Mouse (Mus musculus) monocyte, adult 5-6 weeks (primary cell): Measurements from ENCODE around the gene Gm13941. TPM values are rescaled to one million over a fixed set of nuclear protein-coding genes. Genes with fewer than 3 reads are reported as not detected.

ENCODE experiments used
- ATAC-seq: fragments of 153-309, 156-312 bp; replicated peaks from 2 replicates; pipeline ENCODE4 v1.8.0; 2017; ENCODE audit warnings: mild to moderate bottlenecking; ENCODE audit not compliant: low TSS enrichment, insufficient number of reproducible peaks, severe bottlenecking, poor library complexity, low FRiP score
- total RNA-seq: library from RNA; stranded (forward); fragments of 200-1000, 200-491, 200-594 nt; gene quantifications from 3 replicates; pipeline ENCODE4 v1.2.3, GENCODE M21; 2017

The Gm13941 gene
- total RNA-seq, result 4.3 TPM in 1 of 3 replicates, not detected in the others

DNA sequence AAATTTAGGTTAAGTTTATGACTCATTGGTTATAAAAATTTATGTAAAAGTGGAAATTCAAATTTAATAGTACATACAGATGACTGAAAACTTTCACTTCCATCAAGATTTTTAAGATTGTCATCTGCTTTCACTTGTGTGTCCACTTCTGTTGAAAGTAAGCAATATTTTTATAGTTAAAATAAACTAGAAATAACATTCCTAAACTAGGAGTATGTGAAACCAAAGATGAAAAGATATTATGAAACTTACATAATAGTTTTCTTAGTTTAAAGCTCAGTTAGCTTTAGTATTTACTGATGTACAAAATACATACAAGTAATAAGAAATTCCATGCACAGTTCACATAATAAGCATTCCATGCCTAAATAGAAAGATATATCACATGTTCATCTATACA, at the start of gene Gm13941:
Gene Gm13941, minus strand, starts transcription at position 101 of the 400 bp plus-strand sequence.
- ATAC-seq, result no peak

DNA sequence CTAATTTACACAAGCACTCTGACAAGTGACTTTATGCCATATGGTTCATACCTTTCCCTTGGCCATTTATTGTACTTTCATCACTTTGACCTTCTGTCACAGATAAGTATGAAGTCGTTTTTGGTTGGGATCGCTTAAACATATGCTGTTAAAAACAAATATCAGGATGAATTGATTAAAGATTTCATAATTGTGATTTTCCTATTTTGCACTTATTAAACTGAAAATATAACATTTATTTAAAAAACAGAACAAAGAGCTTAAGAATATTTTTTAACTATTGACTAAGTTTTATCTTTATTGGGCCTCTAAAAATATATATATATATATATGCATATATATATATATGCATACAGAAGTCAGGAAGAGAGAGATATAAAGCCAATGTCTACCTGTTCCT, 47.1 kb upstream of the Gm13941 start, which contains the start of gene Gm15130:
Gene Gm15130, minus strand, starts transcription at position 101 of the 400 bp plus-strand sequence.
- no peak for ATAC-seq

DNA sequence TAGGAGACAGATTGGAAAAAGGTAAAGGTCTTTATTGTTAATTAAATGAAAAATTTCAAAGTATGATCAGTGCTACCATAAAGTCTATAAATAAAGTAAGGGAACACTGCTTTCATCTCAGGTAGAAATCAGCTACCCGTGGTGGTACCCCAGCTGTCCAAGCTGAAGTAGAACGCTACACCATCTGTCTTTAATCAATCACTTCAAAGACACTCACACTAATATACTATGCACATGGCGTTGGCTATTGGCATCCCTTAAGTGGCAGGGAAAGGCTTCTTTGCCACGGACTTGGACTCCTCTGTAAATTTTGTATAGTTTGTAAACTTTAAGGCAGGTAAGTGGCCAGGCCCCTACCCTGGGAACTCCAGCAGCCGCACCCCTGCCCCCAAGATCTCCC, 30.0 kb upstream of the Gm13941 start:
- no peak for ATAC-seq

DNA sequence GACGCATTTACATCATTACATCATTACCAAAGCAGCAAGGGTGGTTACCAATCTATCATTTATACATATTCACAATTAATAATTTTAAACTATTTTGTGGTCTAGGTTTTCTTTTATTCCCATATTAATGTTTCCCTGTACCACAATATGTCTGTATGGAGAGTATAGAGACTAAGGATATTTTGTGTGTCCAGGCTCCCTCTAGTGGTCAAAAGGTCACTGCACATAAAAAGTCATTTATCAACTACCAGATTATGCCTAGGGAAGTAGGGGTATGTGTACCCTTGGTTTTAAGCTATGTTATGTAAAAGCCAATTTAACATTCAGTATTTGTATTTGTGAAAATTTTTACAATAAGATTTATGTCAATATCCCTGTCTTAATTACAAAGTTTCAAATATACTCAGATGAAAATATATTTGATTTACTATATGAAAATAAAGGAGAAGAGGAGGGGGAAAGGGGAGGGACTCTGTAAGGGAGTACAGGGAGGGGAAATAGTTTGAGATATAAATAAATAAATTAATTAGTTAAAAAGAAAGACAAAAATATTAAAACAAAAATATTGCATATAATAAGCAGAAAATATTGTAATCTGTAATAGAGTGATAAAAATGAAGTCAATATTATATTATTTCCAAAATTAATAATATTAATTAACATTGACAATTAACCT, 47.1 kb downstream of the Gm13941 start:
- no peak for ATAC-seq

Other genes with a start within 250 kb of the Gm13941 start
- gene Ano3, start 155.1 kb downstream of the Gm13941 start, total RNA-seq, result not detected in 3 replicates
- not detected in 3 replicates for gene Gm15130, start 47.0 kb upstream of the Gm13941 start, total RNA-seq
- not detected in 3 replicates for gene 4930430A15Rik, start 123.6 kb upstream of the Gm13941 start, total RNA-seq
- gene Olfr1275, start 129.3 kb upstream of the Gm13941 start, total RNA-seq, result not detected in 3 replicates
- not detected in 3 replicates for gene Olfr1276, start 148.5 kb upstream of the Gm13941 start, total RNA-seq
- not detected in 3 replicates for gene Olfr1277, start 168.1 kb upstream of the Gm13941 start, total RNA-seq
- not detected in 3 replicates for gene Olfr1278, start 184.2 kb upstream of the Gm13941 start, total RNA-seq
- not detected in 3 replicates for gene Olfr1279, start 194.7 kb upstream of the Gm13941 start, total RNA-seq
- not detected in 3 replicates for gene Olfr1280, start 208.0 kb upstream of the Gm13941 start, total RNA-seq
- not detected in 3 replicates for gene Olfr1281, start 220.5 kb upstream of the Gm13941 start, total RNA-seq
- not detected in 3 replicates for gene Olfr1282, start 230.1 kb upstream of the Gm13941 start, total RNA-seq